Comparison of ENCODE assay signal across 21 mouse cellular contexts in the genomic region with DNA sequence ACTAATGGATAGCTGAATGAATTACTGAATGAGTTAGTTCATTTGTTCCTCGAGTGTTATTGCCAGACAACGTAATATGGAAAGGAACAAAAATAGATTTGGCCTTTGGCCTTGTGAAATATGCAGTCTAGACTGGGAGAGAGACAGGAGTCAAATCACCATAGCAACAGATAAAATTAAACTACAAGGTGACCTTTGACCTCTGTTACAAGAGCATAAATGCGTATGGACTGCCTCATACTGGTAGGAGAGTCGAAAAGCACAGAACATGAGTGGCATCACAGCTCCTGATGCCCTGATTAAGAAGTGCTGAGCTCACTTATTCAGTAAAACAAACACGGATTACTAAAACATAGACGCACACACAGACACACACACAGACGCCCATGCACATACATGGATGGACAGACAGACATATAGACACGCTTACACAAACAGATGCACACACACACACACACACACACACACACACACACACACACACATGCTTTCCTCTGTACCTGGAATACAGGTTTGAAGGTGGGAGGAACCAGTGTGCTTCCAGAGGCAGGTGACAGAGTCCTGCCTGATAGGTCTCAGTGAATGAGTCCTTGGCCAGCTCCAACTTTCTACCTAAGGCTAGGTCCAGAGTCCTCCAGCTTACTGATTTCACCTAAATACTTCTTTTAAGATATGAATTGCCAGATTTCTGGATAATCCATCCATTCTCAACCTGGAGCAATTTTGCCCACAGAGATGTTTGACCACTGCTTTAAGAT.
DNase-seq lines count a peak whose midpoint lies in the region; ATAC-seq and TF ChIP-seq lines count a peak whose summit lies in the region.
"Had no signal": no experiment of that assay in that cellular context is flagged by ENCODE, and none has a peak within 500 bp of the region (broad histone marks: within the 10 kb centered on the region; RNA-seq: fewer than 3 reads in every experiment).

No protein-coding gene starts in this region.

- no peak overlapping the region for H3K27ac ChIP-seq in forebrain, postnatal 0 days (ENCODE audit: low read depth, low read length)
- H3K27ac ChIP-seq in forebrain, embryonic 16.5 days (ENCODE audit: low read length), result no peak overlapping the region
- H3K27ac ChIP-seq in lung, embryonic 16.5 days (ENCODE audit: low read length), result no peak overlapping the region
- no peak overlapping the region for H3K27ac ChIP-seq in intestine, postnatal 0 days (ENCODE audit: low read depth, low read length)
- no peak overlapping the region for H3K27ac ChIP-seq in midbrain, embryonic 14.5 days (replicated peaks; ENCODE audit: low read depth, low read length)
- H3K27ac ChIP-seq: embryonic facial prominence, embryonic 12.5 days; left cerebral cortex, adult 2 months; neural tube, embryonic 15.5 days had no signal

- 82% methylated on average over 8 of the region's 8 CpGs for WGBS in forebrain, postnatal 0 days
- 91% methylated on average over 8 of the region's 8 CpGs for WGBS in forebrain, embryonic 16.5 days
- 67% methylated on average over 8 of the region's 8 CpGs for WGBS in lung, embryonic 16.5 days
- WGBS in intestine, postnatal 0 days, result 50% methylated on average over 8 of the region's 8 CpGs
- 86% methylated on average over 8 of the region's 8 CpGs for WGBS in midbrain, embryonic 14.5 days

- no peak overlapping the region for H3K4me2 ChIP-seq in forebrain, postnatal 0 days (ENCODE audit: low read depth)
- H3K4me2 ChIP-seq in forebrain, embryonic 16.5 days (ENCODE audit: low read length), result no peak overlapping the region
- H3K4me2 ChIP-seq in lung, embryonic 16.5 days (ENCODE audit: low read depth, low read length), result no peak overlapping the region
- no peak overlapping the region for H3K4me2 ChIP-seq in intestine, postnatal 0 days (replicated peaks; ENCODE audit: low read depth)
- no peak overlapping the region for H3K4me2 ChIP-seq in midbrain, embryonic 14.5 days (ENCODE audit: low read length)
- H3K4me2 ChIP-seq: embryonic facial prominence, embryonic 12.5 days; midbrain, embryonic 11.5 days; neural tube, embryonic 15.5 days had no signal

- H3K4me1 ChIP-seq in forebrain, postnatal 0 days (ENCODE audit: insufficient read depth), result no peaks in the 10 kb centered on the region
- no peaks in the 10 kb centered on the region for H3K4me1 ChIP-seq in forebrain, embryonic 16.5 days (replicated peaks; ENCODE audit: control insufficient read depth, insufficient read depth, low read length)
- no peaks in the 10 kb centered on the region for H3K4me1 ChIP-seq in lung, embryonic 16.5 days (replicated peaks; ENCODE audit: control insufficient read depth, insufficient read depth, low read length)
- H3K4me1 ChIP-seq in intestine, postnatal 0 days (replicated peaks; ENCODE audit: control insufficient read depth, insufficient read depth, low read length), result no peaks in the 10 kb centered on the region
- no peaks in the 10 kb centered on the region for H3K4me1 ChIP-seq in midbrain, embryonic 14.5 days (ENCODE audit: control insufficient read depth, insufficient read depth, low read length)
- H3K4me1 ChIP-seq: embryonic facial prominence, embryonic 12.5 days; neural tube, embryonic 15.5 days had no signal

- no peak overlapping the region for H3K9ac ChIP-seq in forebrain, postnatal 0 days
- H3K9ac ChIP-seq in forebrain, embryonic 16.5 days (replicated peaks; ENCODE audit: low read depth, low read length), result no peak overlapping the region
- no peak overlapping the region for H3K9ac ChIP-seq in lung, embryonic 16.5 days (ENCODE audit: low read length)
- H3K9ac ChIP-seq in intestine, postnatal 0 days (ENCODE audit: low read depth, low read length), result no peak overlapping the region
- no peak overlapping the region for H3K9ac ChIP-seq in midbrain, embryonic 14.5 days (replicated peaks; ENCODE audit: low read length)
- H3K9ac ChIP-seq: embryonic facial prominence, embryonic 12.5 days; neural tube, embryonic 15.5 days had no signal

- ATAC-seq in forebrain, postnatal 0 days, result peak; percentile 67
- no peak for ATAC-seq in forebrain, embryonic 16.5 days
- peak; percentile 31; the same call in 1 of the 2 replicates for ATAC-seq in lung, embryonic 16.5 days (ENCODE audit: low read depth)
- ATAC-seq in intestine, postnatal 0 days, result peak; percentile 95
- ATAC-seq in midbrain, embryonic 14.5 days (ENCODE audit: low FRiP score, low TSS enrichment), result no peak
- ATAC-seq: CD4-positive, CD25-positive, alpha-beta regulatory T cell, adult 4 months; hindbrain, embryonic 16.5 days had no signal

- DNase-seq in forebrain, postnatal 0 days, result peak; percentile 20
- peak; percentile 22 for DNase-seq in kidney, adult 9 months
- DNase-seq in kidney, adult 8-10 months, result no peak
- DNase-seq in lung, postnatal 4 days, result no peak
- DNase-seq in midbrain, embryonic 14.5 days, result no peak
- DNase-seq: cerebellum, adult 11-12 months; cerebellum, postnatal 10 days; gastrocnemius, postnatal 25 days; kidney, adult 18-20 months; right cerebral cortex, adult 18-20 months; right cerebral cortex, postnatal 4 days; thymus, postnatal 25 days had no signal

- no peak overlapping the region for H3K4me3 ChIP-seq in forebrain, postnatal 0 days (ENCODE audit: low read depth, low read length)
- no peak overlapping the region for H3K4me3 ChIP-seq in forebrain, embryonic 16.5 days (replicated peaks; ENCODE audit: low read length)
- H3K4me3 ChIP-seq in lung, embryonic 16.5 days (ENCODE audit: low read length), result no peak overlapping the region
- no peak overlapping the region for H3K4me3 ChIP-seq in intestine, postnatal 0 days (ENCODE audit: low read depth, low read length)
- H3K4me3 ChIP-seq in midbrain, embryonic 14.5 days (replicated peaks; ENCODE audit: low read depth, low read length), result no peak overlapping the region
- H3K4me3 ChIP-seq: embryonic facial prominence, embryonic 12.5 days; left cerebral cortex, adult 2 months; neural tube, embryonic 15.5 days had no signal

- H3K27me3 ChIP-seq in forebrain, postnatal 0 days (ENCODE audit: insufficient read depth, low read length), result no peaks in the 10 kb centered on the region
- H3K27me3 ChIP-seq in forebrain, embryonic 16.5 days (replicated peaks; ENCODE audit: control insufficient read depth, insufficient read depth, low read length), result no peaks in the 10 kb centered on the region
- no peaks in the 10 kb centered on the region for H3K27me3 ChIP-seq in lung, embryonic 16.5 days (ENCODE audit: control insufficient read depth, insufficient read depth, low read depth, low read length)
- H3K27me3 ChIP-seq in intestine, postnatal 0 days (replicated peaks; ENCODE audit: control insufficient read depth, insufficient read depth, low read length), result no peaks in the 10 kb centered on the region
- no peaks in the 10 kb centered on the region for H3K27me3 ChIP-seq in midbrain, embryonic 14.5 days (ENCODE audit: control insufficient read depth, insufficient read depth, low read length)
- H3K27me3 ChIP-seq: embryonic facial prominence, embryonic 12.5 days; neural tube, embryonic 15.5 days had no signal

- TF ChIP-seq CTCF in forebrain, postnatal 0 days (IDR thresholded peaks at IDR 0.05; ENCODE audit: low read depth), result no peak
- peak; percentile 65 for TF ChIP-seq CTCF in intestine, postnatal 0 days (IDR thresholded peaks at IDR 0.05; ENCODE audit: low read depth)

- H3K36me3 ChIP-seq in forebrain, postnatal 0 days (ENCODE audit: insufficient read depth), result no peaks in the 10 kb centered on the region
- no peaks in the 10 kb centered on the region for H3K36me3 ChIP-seq in forebrain, embryonic 16.5 days (ENCODE audit: control insufficient read depth, insufficient read depth)
- no peaks in the 10 kb centered on the region for H3K36me3 ChIP-seq in lung, embryonic 16.5 days (ENCODE audit: control insufficient read depth, insufficient read depth, low read length)
- no peaks in the 10 kb centered on the region for H3K36me3 ChIP-seq in intestine, postnatal 0 days (ENCODE audit: control insufficient read depth, insufficient read depth)
- no peaks in the 10 kb centered on the region for H3K36me3 ChIP-seq in midbrain, embryonic 14.5 days (ENCODE audit: control insufficient read depth, insufficient read depth, low read length)
- H3K36me3 ChIP-seq: embryonic facial prominence, embryonic 12.5 days; neural tube, embryonic 15.5 days had no signal

- H3K9me3 ChIP-seq in forebrain, postnatal 0 days (ENCODE audit: low read length), result no peaks in the 10 kb centered on the region
- no peaks in the 10 kb centered on the region for H3K9me3 ChIP-seq in forebrain, embryonic 16.5 days (ENCODE audit: control insufficient read depth, low read length)
- H3K9me3 ChIP-seq in lung, embryonic 16.5 days (ENCODE audit: control insufficient read depth, low read length), result no peaks in the 10 kb centered on the region
- H3K9me3 ChIP-seq in intestine, postnatal 0 days (ENCODE audit: control insufficient read depth), result no peaks in the 10 kb centered on the region
- no peaks in the 10 kb centered on the region for H3K9me3 ChIP-seq in midbrain, embryonic 14.5 days (ENCODE audit: control insufficient read depth, low read length)
- H3K9me3 ChIP-seq: embryonic facial prominence, embryonic 12.5 days; neural tube, embryonic 15.5 days had no signal

Comparison
In these comparisons a context has a peak if more than half of its experiments do, and no peak if none do; other contexts are left out.
1. ATAC-seq: peak in forebrain, postnatal 0 days (single experiment), lung, embryonic 16.5 days (single experiment) and intestine, postnatal 0 days (single experiment); none in forebrain, embryonic 16.5 days (single experiment) and midbrain, embryonic 14.5 days (single experiment).
2. DNase-seq: peak in forebrain, postnatal 0 days (single experiment) and kidney, adult 9 months (single experiment); none in kidney, adult 8-10 months (0 of 2), lung, postnatal 4 days (0 of 2) and midbrain, embryonic 14.5 days (single experiment).